Mouse (Mus musculus) right cerebral cortex, postnatal 25 days (tissue): ENCODE measurements at regions not wholly inside any gene's neighbourhood (a gene's known extent, or its start where the extent isn't known, plus 50 kb on each side); places are given as distances from the start of the nearest gene placed in this dataset.
A peak's percentile ranks its signal among the peaks of the same experiment; 100 is the strongest.

Source experiments
- DNase-seq: peaks from one replicate; pipeline ENCODE4 v3.0.0; 2022

GRCm38 (mm10) chr9:46735664-46736067, 262.9 kb upstream of the Gm4791 start:
- DNase-seq = peak; percentile 87

DNA sequence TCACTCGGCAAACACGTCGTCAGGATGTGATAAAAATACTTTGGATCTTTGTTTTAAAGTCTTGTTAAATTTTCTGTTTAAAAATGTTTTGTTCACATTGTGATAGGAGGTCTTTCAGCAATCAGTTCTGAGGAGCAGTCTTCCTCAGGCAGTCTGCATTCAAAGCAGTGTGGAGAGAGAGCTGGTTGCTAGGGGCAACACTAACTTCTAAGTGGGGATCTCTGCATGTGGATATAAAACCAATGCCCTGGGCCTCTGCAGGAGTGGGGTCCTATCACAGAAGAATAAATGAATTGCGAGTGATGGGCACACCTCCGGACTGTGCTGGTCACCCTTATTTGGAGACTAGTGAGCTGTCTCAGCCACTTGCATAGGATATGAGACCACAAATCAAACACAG, 270.1 kb upstream of the Gm4791 start:
- DNase-seq = no peak

GRCm38 (mm10) chr9:46724231-46724630, 274.3 kb upstream of the Gm4791 start:
- peak; percentile 41 for DNase-seq

- DNase-seq = no peak
These were observed 285.1 kb upstream of the Gm4791 start for GRCm38 (mm10) chr9:46713415-46713814.

GRCm38 (mm10) chr9:46704151-46704905, 294.2 kb upstream of the Gm4791 start:
- peak; percentile 28 for DNase-seq

DNA sequence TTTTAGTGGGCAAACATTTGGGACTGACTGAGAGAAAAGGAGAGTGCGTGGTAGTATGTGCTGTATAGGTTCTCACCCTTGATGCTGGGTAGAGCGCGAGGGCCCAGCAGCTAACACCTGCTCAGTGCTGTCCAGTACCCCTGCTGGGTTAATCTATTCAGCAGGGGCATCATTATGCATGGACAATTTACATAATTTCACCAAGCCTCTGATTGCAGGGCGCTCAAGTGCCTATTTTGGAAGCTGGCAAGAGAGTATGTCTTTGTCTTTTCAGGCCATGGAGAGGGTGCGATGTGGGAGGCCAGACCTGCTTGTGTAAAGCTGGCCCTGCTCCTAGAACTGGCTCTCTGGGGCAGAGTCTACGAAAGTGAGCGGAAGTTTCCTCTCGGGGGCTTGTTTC, 294.9 kb upstream of the Gm4791 start:
- peak; percentile 11 for DNase-seq

- DNase-seq = peak; percentile 25
These were observed 295.5 kb upstream of the Gm4791 start for GRCm38 (mm10) chr9:46702901-46703636.

- no peak for DNase-seq
These were observed 296.3 kb upstream of the Gm4791 start for GRCm38 (mm10) chr9:46702053-46702900.

GRCm38 (mm10) chr9:46696171-46696570, 302.4 kb upstream of the Gm4791 start:
- no peak for DNase-seq

- no peak for DNase-seq
These were observed 309.2 kb upstream of the Gm4791 start for GRCm38 (mm10) chr9:46689331-46689730.

- no peak for DNase-seq
These were observed 314.3 kb upstream of the Gm4791 start for GRCm38 (mm10) chr9:46684113-46684850.

GRCm38 (mm10) chr9:46672050-46672449, 326.5 kb upstream of the Gm4791 start:
- DNase-seq = no peak

- DNase-seq = no peak
These were observed 334.6 kb upstream of the 4931429L15Rik start for GRCm38 (mm10) chr9:46654422-46654821.

DNA sequence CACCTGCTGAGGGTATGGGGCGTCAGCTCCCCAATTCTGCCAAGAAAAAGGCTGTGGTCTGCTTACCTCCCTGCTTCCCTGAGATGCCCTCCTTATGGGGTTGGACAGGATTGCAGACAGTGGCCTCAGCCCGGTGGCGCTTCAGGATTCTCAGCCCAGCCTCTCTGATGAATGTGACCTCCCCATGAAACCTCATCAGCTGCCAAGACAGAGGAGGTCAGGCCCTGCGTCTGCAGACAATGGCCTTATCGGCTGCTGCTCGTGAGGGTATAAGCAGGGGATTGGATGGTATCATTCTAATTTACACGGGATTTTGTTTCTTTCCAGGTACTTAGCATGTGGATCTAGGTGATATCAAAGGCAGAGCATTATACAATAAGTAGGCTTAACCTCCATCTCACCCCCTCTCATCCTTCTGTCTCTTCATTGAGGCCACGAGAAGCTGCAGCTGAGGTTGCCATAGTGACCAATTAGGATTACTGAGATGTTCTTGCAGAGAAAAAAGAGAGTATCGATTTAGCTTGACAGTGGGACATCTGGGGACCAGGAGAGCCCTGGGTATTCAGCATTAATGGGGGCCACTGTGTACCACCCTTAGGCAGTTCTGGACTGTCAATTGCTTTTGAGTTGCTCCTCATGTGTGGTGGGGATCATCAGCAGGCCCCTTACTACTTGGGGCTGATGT, 327.6 kb upstream of the 4931429L15Rik start:
- DNase-seq = no peak

GRCm38 (mm10) chr9:46645469-46645884, 325.7 kb upstream of the 4931429L15Rik start:
- no peak for DNase-seq

DNA sequence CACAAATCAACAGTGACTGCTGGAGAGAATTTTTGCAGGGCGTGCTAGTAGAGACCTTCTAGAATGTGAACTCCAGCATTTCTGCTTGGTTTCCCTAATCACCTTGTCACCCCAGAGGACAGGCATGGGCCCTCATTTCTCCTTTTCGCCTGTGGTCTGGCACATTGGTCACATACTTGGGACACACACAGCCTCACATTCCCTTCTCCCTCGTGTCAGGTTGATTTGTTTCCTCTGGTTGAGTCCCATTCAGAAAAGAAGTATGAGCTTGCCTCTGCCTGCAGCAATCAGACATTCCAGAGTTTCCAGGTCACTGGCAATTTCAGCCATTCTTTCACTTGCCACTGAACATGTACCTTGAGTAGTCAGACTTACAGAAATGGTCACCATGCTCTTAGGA, 323.8 kb upstream of the 4931429L15Rik start:
- DNase-seq = no peak

- no peak for DNase-seq
These were observed 322.9 kb upstream of the 4931429L15Rik start for GRCm38 (mm10) chr9:46642696-46643095.

DNA sequence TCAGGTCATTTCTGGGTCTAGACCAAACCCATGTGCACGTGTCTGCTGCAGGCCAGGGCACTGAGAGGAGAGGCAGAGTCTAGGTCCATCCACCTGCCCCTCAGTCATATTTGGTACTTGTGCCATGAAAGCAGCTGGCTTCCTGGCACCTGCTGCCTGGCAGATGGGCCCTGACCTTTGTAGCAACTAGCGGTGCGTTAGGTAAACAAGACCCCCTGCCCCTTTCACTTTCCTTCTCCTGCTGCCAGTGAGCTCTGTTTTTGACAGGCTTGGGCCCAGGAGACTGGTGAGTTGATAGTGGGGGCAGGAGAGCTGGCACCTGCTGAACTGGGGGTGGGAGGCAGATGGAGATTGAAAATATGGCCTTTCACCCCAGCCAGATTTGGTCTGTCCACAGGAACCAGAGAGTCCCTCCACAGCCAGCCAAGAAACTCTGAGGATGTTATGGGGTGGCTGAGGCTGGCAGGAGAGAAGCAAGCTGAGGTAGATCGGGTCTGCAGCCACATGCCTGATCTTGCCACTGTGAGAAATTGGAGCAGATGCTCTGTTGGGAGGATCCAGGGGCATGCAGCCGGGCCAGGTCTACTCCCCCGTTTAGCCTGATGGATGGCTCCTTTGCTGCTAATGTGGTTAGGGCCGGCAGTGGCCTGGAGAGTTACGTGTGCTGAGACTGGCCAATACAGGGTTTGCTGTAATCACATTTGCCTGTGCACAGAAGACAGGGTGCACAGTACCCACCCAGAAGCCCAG, 316.6 kb upstream of the 4931429L15Rik start:
- no peak for DNase-seq

DNA sequence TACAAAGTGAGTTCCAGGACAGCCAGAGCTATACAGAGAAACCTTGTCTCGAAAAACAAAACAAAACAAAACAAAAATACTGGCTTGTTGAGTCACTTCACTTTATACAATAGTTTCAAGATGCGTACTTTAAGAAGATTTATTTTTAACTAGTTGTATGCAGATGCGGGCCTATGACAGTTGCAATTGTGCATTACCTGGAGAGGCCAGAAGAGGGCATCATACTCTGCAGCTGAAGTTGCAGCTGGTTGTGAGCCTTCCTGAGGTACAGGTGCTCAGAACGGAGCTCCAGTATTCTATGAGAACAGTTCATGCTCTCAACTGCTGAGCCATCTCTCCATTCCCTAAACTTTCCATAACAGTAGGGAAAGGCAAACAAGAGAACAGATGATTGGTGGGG, 314.2 kb upstream of the 4931429L15Rik start:
- DNase-seq = no peak

DNA sequence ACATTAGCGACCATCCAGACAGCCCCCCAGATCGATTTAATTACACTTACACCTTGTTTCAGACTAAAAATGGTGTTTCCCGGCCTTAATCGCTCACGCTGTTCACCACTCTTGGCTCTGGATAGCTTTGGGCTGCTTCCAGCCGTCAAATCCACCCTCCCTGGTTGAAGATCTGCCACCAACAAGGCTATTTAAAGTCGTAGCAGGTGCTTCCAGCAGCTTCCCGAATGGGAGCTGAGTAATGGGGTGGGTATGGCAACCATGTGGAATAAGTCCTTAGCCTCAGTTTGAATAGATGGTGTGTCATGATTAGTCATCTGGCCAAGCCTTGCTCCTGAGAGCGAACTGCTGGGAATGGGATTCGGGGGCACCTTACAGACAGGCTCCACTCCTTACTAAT, 312.8 kb upstream of the 4931429L15Rik start:
- peak; percentile 86 for DNase-seq

GRCm38 (mm10) chr9:46622255-46622654, 302.5 kb upstream of the 4931429L15Rik start:
- no peak for DNase-seq
